Mouse (Mus musculus) ZHBTc4 (cell line): ENCODE results near the gene Sdr9c7.

Source experiments
- DNase-seq: peaks from one replicate; pipeline ENCODE4 v3.0.0-alpha.2; 2011; ENCODE audit warnings: low read depth, low spot score

Gene Sdr9c7

DNA sequence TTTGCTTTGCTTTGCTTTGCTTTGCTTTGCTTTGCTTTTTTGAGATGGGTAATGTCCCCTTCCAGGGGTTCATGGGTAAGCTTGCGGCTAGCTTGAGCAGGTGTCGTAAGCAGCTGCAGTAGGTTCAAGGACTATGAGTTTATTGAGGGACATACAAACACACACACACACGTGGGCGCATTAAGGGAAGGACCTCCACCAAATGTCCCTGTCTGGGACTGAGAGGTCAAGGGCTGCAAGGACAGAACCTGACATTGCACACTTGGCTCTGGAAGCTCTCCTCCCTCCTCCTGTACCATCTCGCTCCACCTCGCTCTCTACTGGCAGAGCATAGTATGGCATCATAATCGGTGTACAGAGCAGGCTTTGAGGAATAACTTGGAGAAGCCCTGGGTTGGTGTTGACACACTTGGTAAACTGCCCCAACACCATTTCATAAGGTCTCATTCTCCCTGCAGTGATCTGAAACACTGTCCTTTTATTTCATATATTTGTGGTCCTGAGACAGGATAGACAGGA lies 60.9 kb downstream of the Sdr9c7 start:
- no peak for DNase-seq
